Mouse (Mus musculus) MEL-GATA-1-ER (cell line): ENCODE measurements around the gene Nemf.
"Not testable (repeated sequence)": the region's sequence is repeated elsewhere in the genome, so short reads cannot be mapped to it uniquely, and the experiment has no call there.

Experiments
- DNase-seq: peaks from one replicate; pipeline ENCODE4 v3.0.0-alpha.2; 2012; ENCODE audit warnings: low read depth; ENCODE audit errors: extremely low read depth

Gene Nemf

DNA sequence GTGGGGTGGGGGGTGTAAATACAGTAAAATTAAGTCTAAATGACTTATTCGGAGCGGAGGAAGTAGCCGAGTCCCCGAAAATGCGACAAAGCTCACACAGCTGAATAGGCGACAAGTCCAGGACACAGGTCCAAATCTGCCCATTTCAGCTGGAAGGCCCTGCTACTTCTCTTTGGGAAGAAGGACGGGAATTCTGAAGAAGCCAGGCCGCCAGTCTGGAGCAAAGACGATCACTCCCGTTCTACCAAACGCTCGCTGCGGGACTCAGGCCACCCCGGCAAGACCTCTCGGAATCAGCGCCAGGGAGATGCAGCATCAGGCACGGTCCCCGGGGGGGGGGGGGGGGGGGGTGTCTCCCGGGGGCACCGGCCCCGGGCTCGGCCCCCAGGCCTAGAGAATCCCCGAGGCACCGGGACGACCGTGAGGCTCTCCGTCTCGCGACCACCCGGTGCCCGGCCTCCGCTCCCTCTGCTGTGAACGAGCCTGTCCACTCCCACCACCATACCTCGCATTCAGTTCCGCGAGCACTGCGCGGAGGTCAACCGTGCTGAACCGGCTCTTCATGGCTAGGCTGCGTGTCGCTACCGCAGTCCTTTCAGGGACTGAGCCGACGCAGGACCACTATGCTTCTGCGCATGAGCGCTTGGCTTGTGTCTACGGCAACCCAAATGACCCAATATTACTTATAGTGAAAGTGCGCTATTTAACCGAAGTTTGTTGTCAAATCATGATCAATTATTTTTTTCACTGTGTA lies at the start of gene Nemf:
Nemf (minus strand) TSS at position 620 of the 754 bp plus-strand sequence.
- DNase-seq: peak; percentile 84

DNA sequence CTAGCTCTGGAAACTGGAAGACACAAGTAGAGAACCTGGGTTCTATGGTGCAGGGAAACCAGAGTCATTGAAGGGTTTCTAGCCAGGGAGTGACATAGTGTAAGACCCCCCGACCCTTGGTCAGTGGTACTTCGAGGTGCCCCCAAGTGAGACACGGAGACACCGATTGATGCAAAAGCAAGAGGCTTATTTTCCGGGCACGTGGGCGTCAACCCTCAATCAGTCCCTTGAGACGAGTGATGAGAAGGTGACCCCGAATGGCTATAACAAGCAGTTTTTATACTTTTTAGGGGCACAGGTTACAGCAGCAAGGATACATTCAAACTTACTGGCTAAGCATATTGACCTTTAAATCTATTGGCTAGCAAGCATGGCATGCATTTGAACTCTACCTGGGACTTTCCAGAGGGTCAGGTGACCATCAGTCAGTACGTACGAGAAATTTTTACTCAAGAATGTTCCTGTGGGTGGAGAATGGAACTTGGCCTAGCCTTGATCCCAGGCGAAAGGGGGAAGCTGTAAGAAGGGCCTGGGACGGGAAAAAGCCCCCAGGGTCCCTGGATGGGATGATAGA lies 45.7 kb upstream of the Nemf start:
- DNase-seq: no peak

DNA sequence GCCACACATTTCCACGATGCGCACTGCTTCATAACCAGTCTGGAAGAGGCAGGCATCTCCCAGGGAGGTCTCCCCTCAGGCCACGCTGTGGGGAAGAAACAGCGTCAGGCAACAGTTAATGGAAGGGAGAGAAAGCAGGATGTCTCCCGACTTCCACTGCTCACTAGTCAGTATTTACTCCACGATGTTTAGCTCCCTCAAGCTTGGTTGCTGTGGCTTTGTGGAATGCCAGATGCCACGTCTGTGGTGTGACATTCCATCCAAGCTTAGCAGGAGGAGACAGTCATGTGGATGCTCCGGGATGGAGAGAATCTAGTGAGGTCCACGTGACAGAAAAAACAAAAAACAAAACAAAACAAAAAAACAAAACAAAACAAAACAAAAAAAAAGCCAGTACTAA lies 45.1 kb upstream of the Nemf start:
- DNase-seq: no peak

DNA sequence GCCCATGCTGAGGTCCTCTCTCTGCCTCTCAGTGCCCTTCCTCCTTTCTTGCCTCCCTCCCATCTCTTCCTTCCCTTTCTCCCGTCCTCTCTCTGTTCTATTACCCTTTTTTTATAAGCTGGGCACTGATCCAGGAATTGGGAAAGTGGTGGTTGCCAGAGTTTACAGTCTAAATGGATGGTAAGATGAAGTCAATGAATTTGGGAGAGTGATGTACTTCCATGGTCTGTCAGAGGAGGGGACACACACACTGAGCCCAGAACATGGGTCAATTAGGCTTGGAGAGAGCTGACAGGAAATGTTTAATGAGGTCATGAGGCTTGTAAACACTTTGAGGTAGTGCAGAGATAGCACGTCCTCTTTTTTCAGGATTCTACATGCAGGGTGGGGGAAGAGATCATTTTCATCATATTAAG lies 43.9 kb upstream of the Nemf start:
- no peak for DNase-seq

DNA sequence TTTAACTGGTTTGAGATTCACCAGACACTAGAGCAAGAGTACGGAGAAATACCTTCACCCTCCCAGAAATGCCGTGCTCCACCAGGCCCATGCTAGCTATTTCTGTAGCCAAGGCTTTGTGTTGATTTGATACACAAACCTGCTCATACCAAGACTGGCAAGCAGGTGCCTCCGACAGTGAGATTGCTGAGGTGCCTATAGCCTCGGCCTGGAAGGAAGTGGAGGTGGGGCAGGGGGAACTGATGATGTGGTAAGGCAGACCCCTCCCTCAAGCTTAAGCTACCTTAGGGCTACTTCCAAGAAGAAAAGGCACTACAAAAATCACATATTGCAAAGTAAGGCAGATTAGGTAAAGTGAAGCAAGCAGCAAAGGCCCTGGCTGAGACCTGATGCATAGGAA lies 43.4 kb upstream of the Nemf start:
- DNase-seq: no peak

DNA sequence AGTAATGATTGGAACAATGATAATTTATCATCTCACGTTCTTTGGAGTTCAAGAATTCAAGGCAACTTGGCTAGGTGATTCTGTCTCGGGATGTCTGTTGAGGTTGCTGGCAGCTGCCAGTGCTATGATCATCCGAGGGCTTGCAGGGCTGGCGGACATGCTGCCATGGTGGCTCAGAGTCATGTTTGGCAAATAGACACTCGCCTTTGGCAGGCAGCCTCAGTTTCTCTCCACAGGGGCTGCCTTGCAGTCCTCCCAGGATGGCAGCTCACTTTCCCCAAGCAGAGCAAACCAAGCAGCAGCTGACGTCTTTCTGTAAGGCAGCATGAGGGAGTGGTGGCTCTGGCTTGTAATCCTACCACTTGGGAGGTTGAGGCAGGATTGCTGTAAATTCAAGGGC lies 37.5 kb upstream of the Nemf start:
- no peak for DNase-seq

DNA sequence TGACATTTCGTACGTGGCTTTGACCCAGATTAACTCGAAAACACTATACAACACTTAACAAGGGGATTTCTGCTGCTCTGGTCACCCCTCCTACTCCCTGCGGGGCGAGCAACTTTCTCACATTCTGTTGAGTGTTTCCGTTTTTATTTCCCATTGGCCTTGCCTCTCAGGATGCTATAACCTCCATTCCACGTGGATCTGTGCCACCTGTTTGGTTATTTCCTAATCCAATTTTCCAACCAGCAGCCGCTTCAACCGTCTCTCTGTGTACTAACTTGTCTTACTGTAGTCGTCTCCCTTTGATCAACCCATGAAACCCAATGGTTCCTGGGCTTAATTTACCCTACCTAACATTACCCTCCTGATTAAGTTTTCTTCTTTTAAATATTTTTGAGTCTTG lies 36.1 kb upstream of the Nemf start:
- no peak for DNase-seq

DNA sequence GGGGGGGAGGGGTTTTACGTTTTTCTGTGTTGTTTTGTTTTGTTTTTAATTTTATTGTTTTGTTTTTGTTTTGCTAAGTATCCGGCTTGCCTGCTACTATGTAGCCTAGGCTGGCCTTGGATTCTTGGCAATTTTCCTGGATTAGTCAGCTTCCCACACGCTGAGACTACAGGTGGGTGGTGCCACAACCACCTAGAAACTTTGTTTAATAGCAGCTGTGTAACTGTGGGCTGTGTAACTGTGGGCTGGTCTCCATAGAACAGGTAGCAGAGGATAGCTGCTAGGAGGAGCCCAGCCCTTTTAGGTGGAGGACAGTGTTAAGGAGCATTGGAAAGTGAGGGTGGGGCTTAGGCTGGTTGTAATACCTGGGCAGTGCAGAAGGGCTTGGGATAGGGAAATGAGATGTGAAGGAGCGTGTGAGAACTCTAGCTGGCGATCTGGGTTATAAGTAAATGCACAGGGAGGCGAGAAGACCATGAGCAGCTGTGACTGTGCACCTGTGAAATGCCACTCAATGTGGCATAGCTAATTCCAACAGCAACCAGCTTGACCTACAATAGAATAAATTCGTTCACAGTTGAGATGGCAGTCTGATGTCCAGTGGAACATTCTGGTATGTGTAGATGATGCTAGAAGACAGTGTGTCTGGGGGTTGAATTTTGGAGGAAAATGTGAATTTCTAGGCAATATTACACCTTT lies 33.2 kb upstream of the Nemf start:
- DNase-seq: no peak

DNA sequence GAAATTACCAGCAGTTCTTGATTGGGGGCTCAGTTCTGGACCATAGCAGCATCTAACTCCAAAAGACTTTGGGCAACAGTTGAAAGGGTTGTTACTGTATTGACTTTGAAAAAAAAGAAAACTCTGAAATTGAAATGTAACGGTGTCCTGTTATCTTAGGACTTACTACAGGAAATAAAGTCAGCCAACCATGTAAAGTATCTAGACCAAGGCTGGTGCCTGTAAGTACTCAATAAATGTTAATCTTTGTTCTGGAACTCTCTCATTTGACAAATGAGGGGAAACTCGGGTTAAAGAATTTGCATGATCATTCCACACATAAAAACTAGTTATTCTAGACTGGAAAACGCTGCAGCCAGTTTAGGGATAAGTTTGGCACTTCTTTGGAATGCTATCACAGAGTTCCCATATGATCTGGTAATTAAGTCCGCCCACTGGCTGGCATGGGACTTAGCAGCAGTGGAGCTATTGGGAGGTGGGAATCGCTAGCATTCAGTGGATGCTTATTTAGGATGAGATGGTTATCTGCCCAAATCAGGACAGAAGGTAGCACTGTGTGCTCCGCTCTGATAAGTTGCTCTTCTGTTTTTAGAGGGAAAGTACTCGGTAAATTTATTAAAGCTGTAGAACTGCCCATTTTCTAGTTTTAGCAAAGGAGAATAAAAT lies 32.4 kb upstream of the Nemf start:
- peak; percentile 63 for DNase-seq

DNA sequence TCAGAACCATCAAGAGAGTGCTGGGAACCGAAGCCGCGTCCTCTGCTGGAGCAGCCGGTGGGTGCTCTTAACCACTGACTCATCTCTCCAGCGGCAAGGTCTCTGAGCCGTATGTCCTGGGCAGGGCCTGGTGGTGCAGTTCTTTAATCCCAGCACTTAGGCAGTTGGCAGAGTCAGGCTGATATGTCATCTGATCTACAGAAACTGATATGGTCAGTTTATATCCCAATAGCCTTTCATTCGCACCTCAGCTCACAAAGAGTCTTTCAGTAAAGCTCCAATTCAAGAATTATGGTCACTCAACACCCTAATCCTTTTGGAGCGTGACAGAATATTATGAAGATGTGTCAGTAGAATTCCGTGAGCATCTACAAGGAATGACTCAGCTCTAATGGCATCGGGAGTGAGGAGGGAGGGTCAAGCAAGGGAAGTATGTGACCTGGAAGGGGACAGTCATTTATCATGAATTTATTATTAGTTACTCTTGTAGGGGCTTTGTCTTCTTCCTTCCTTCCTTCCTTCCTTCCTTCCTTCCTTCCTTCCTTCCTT lies 31.4 kb upstream of the Nemf start:
- DNase-seq: no peak

DNA sequence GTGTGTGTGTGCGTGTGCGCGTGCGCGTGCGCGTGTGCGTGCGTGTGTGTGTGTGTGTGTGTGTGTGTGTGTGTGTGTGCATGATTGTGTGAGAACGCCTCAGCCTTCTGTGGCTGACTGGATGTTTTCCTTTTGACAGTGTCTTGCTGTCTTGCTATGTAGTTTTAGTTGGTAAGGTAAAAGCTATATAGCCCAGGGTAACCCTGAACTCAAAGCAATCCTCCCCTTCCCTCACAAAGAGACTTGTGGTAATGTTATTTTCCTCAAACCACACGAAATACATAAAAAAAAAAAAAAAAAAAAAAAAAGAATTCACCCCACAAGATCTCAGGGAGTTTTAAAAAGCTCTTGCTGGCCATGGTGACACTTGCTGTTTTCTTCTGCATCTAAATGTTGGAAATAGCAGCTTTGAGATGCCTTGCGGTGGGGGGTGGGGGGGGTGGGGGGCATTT lies 29.3 kb upstream of the Nemf start:
- DNase-seq: not testable (repeated sequence)

DNA sequence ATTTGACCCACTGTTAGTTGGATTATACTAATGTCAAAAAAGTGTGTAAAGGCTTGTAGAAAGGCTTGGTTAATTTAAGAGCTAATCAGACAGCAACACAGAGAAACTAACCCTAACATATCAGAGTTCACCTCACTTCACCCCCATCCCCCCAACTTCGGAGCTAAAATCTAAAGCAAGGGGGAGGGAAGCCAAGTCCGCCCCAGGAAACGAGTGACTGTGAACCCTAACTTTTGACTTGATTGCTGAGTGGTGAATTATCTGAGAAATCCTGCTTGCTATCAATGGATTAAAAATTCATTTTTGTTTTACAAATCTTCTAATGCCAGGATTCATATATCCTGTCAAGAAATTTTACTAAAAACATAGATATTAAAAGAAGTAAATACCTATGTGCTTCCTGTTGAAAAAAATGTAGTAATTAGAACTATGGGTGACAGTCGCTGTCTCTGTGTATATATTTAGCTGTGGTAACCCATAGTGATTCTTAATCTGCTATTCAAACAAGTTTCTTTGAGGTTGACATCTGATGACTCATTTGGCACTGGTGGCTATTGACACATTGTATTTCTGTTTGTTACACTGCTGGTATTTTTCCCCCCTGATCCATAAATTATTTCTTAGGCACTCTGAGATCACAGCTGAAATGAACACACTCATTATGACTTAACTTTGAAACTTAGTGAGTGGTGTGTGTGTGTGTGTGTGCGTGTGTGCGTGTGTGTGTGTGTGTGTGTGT lies 28.7 kb upstream of the Nemf start:
- DNase-seq: no peak

DNA sequence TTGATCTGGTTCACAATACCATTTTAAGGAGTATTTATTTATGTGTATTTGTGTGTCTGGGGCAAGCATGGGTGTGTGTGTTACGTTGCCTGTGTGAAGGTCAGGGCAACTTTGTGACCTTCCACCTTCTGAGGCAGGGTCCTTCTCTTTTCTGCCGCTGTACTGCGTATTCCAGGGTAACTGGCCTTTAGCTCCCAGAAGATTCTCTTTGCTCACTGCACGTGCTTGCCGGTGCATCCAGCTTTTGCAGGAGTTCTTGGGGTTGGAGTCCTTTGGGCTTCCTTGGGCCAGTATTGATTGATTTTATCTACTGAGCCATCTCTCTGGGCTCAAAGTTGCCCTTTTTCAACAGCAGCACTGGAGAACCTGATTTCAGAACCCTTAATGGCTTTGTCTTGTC lies 27.6 kb upstream of the Nemf start:
- no peak for DNase-seq

DNA sequence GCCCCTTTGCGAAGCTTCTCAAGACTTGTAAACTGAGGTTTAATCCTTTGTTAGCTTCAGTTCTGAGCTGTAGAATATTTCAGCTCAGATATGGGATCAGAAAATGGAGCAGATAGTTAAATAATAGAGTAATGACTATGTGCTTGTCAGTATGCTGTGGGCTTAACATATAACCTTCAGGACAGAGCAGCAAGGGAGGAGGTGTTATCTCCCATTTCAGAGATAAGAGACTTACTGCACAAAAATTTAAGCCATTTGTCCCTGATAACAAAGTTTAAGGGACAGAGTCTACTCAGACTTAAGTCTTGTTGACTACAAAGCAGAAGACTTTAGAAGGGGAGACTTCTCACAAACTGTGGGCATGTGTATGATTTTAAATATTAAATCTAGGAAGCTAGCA lies 25.9 kb upstream of the Nemf start:
- no peak for DNase-seq

DNA sequence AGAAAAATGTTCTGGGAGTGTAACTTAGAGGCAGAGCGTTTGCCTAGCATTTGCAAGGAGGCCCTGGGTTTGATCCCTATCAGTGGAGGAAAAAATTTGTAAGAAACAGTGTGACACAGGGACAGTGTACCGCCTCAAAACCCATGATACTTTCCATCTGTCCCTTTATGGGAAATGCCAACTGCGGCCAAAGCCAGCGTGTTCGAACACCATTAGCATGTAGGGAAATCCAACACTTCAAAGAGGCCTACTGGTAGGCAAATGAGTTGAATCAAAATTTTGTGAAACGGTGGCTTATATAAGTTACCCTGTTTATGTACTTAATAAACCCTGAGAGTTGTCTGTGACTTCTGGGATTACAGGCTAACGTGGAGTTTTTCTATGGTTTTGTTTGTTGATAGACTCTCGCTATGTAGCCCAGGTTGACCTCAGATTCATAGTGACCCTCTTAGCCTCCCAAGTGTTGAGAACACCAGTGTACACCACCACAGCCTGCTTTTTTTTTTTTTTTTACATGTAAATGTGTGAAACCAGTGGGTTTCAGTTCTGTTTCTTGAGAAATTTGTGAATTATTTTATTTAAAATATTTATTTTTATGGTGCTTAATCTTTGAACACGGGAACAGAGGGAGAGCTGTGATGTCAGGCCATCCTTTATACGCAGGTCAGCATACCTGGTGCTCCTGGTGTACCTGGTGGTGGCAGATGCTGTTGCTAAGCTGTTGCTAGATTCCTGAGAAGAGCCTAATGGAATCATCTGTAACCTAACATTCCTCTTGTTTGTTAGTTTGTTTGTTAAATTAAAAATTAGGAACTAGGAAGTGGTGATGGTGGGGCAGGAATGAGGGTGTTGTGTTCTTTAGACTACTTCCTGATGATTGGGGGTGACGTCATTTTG lies 21.8 kb upstream of the Nemf start:
- no peak for DNase-seq

DNA sequence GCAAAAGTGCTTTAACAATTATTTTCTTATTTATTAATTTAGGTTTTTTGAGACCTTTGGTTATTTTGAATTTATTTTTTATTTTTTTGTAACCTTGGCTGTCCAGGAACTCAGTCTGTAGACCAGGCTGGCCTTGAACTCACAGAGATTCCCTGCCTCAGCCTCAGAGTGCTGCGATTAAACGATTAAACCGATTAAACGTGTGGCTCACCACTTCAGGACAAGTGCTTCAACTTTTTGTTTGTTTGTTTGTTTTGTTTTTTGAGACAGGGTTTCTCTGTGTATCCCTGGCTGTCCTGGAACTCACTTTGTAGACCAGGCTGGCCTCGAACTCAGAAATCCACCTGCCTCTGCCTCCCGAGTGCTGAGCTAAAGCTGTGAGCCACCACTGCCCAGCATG lies 20.7 kb upstream of the Nemf start:
- DNase-seq: not testable (repeated sequence)

DNA sequence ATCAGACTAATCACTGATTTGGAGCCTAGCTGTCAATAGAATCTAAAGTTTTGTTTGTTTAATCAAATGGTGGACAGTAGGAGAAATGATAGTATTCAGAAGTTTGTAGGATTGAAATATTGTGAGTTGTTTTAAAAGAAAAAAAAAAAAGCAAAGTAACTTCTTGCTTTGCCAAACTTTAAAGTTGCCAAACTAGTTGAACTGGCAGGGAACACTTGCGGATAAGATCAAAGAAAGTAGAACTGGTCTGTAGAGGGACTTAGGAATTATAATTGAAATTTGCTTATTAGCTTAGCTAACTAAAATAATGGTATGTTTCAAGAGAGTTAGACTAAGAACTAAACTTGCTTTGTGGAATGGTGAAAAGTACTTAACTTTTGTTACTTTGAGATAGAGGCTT lies 20.2 kb upstream of the Nemf start:
- no peak for DNase-seq

DNA sequence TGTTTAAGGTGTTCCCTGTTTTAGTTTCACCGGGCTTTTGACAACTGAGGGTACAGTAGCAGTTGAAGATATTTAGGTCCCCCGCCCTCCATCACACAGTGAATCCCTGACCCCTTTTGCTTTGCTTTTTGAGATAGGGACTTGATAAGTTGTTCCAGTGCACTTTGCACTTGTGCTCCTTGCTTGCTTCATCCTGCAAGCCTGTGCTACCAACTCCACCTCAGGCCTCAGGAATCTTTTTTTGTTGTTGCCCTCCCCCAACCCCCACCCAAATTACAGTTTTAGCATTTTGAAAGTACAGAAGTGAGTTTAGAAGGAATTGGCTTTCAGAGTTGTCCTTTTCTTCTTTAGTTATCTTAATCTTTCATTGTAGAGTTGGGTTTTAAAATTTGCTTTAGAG lies 19.2 kb upstream of the Nemf start:
- DNase-seq: no peak

DNA sequence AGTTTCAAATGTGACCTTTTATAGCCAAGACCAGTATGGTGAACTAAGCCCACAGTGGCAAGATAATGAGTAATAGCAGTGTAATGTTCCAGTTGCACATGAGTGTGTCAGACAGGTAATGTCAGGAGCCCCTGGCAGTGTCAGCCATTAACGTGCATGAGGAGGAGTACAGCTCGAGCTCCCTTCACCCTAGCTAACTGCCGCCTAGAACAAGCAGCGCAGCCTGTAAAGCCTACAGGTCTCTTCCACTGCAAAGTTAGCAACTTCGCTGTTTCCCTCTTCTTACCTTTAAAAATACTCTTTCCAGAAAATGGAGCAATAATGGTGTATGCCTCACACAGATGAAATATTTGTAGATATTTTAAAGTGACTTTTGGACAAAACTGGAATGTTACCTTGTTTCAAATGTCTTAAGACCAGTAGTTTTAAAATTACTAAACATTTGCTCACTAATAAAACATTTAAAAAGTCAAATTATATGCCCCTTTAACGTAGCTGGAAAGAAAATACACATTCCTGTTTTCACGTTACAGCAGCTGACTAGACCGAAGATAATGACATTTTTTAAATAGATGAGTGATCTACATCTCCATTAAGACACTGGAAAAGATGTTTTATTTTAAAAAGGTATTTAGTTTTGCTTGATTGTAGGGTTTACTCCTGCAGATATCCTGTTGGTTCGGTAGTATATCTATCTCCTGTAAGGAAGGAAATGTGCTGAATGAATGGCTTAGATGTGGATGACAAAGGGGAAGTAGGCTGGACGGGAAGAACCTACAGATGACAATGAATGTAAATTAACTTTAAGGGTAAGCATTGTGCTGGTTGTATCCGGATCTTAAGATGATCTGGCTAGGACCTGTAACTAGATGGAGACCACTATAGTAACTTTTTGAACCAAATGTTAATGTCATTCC lies 17.1 kb upstream of the Nemf start:
- DNase-seq: peak; percentile 71
